In the genomic region with DNA sequence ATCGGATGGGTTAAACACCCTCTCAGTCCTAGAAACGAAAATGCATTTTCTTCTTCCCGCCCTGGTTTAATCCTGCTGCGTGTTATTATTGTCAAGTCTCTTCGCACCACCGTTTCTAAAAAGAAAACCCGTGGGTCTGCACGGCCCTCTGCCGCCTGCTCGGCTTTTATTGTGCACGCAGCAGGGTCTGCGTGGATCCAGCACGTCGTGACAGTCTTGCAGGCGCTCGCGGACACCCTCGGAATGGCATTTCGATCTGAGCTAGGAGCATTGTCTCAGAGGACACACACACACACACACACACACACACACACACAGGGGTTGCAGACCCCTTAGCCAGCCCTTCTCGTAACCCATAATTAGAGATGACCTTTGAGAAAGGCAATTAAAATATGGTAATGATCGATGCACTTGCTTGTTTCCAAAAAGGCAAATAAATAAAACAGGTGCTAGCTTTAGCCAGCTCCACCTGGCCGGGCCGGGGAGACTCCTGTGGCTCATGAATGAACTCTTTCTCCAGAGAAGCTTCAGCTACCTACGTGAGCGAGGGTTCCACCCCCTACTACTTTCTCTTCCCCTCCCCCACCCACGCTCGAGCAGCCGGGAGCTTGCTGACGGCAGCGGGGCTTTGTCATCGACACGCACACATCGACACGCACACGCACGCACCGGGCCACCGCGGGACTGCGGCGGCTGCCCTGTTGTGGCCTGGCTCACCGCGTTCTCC, we compare ENCODE assay signal across 9 mouse cellular contexts. TPM values are rescaled to one million over a fixed set of nuclear protein-coding genes. Genes with fewer than 3 reads are reported as not detected.
DNase-seq lines count a peak whose midpoint lies in the region; ATAC-seq lines count a peak whose summit lies in the region.
"Had no signal": no experiment of that assay in that cellular context is flagged by ENCODE, and none has a peak within 500 bp of the region (broad histone marks: within the 10 kb centered on the region; RNA-seq: fewer than 3 reads in every experiment).

No protein-coding gene starts in this region.

- peak overlapping the region; percentile 60 for H3K4me2 ChIP-seq in hindbrain, embryonic 16.5 days (ENCODE audit: low read length)

- peak; percentile 68 for ATAC-seq in frontal cortex, adult (ENCODE audit: low TSS enrichment)
- peak; percentile 70 for ATAC-seq in hindbrain, embryonic 16.5 days

- H3K27ac ChIP-seq in hindbrain, embryonic 16.5 days (ENCODE audit: low read depth, low read length) = no peak overlapping the region

- H3K9me3 ChIP-seq in hindbrain, embryonic 16.5 days (ENCODE audit: control insufficient read depth, low read length) = no peaks in the 10 kb centered on the region
- H3K9me3 ChIP-seq in megakaryocyte, embryonic 14.5 days = no peaks in the 10 kb centered on the region
- H3K9me3 ChIP-seq: G1E had no signal

- peak overlapping the region; percentile 32 for H3K4me3 ChIP-seq in hindbrain, embryonic 16.5 days (ENCODE audit: low read length)
- H3K4me3 ChIP-seq in megakaryocyte, embryonic 14.5 days (replicated peaks) = peak overlapping the region; percentile 90

- no peaks in the 10 kb centered on the region for H3K36me3 ChIP-seq in hindbrain, embryonic 16.5 days (ENCODE audit: control insufficient read depth, insufficient read depth, low read length)
- no peaks in the 10 kb centered on the region for H3K36me3 ChIP-seq in megakaryocyte, embryonic 14.5 days (replicated peaks; ENCODE audit: low read length)
- H3K36me3 ChIP-seq: G1E had no signal

- 4% methylated on average over 31 of the region's 43 CpGs for WGBS in hindbrain, embryonic 16.5 days

- DNase-seq in frontal cortex, postnatal 36 days (ENCODE audit: low spot score in 2 of 2) = no peak
- DNase-seq in urinary bladder, adult 2 months (ENCODE audit: low spot score) = peak; percentile 21
- no peak for DNase-seq in urinary bladder, postnatal 4 days (ENCODE audit: low spot score in 2 of 2)
- DNase-seq in thymus, postnatal 0 days (ENCODE audit: low spot score) = peak; percentile 69
- no peak for DNase-seq in spleen, adult 18-20 months

- peak overlapping the region; percentile 48; the same call in 1 of the 2 replicates for H3K9ac ChIP-seq in hindbrain, embryonic 16.5 days (ENCODE audit: low read depth, low read length)

- peaks cover 6% of the 10 kb centered on the region for H3K4me1 ChIP-seq in hindbrain, embryonic 16.5 days (ENCODE audit: control insufficient read depth, insufficient read depth, low read depth, low read length)
- H3K4me1 ChIP-seq in megakaryocyte, embryonic 14.5 days = peaks cover 54% of the 10 kb centered on the region

- peaks cover 33% of the 10 kb centered on the region for H3K27me3 ChIP-seq in hindbrain, embryonic 16.5 days (replicated peaks; ENCODE audit: control insufficient read depth, insufficient read depth, low read length)
- peaks cover 71% of the 10 kb centered on the region for H3K27me3 ChIP-seq in megakaryocyte, embryonic 14.5 days (replicated peaks)

RNA-seq across cellular contexts. Expression of a gene that starts 8.7 kb away (rescaled TPM):
- polyA plus RNA-seq in urinary bladder, adult 2 months (2012; rRNA removed) = 7.5 and 11.9 TPM in 2 replicates
- polyA plus RNA-seq in hindbrain, embryonic 16.5 days (2015; fragmentation: Nextera tagmentation; extraction: Ambion mirVana) = 11.2 and 13.4 TPM in 2 replicates
- polyA plus RNA-seq in megakaryocyte, embryonic 14.5 days (2012; ENCODE audit: insufficient read depth, low replicate concordance) = 11.1 and 15.0 TPM in 2 replicates
- polyA plus RNA-seq in thymus, postnatal 0 days (2015; fragmentation: Nextera tagmentation; extraction: Ambion mirVana) = 14.1 and 14.2 TPM in 2 replicates

Comparison
In these comparisons a context has a peak if more than half of its experiments do, and no peak if none do; other contexts are left out.
1. DNase-seq: peak in urinary bladder, adult 2 months (single experiment) and thymus, postnatal 0 days (single experiment); none in frontal cortex, postnatal 36 days (0 of 2), urinary bladder, postnatal 4 days (0 of 2) and spleen, adult 18-20 months (0 of 2).